Comparison of ENCODE assay signal across 8 mouse cellular contexts in the genomic region with DNA sequence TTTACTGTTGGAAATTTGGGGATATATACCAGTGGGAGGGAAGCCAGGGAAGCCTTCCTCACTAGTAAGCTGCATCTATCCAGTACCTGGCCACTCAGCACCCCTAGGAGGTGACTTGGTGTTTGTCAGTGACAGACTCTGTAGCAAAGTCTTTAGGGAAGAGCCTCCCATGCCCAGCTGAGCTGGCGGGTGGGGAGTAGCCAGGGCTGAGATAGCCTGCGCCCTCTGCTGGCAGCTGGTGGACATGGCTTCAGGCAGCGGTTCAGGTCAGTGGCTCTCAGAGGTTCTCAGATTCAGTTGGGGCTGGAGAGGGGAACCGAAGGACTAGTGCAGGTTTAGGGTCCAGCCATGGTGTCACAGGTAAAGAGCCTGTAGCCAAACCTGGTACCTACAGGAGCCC. TPM values are rescaled to one million over a fixed set of nuclear protein-coding genes. Genes with fewer than 3 reads are reported as not detected.
DNase-seq lines count a peak whose midpoint lies in the region; ATAC-seq and TF ChIP-seq lines count a peak whose summit lies in the region.

No protein-coding gene starts in this region.

- H3K27me3 ChIP-seq in heart, adult 2 months (ENCODE audit: control insufficient read depth, insufficient read depth, low read length) = no peaks in the 10 kb centered on the region
- no peaks in the 10 kb centered on the region for H3K27me3 ChIP-seq in kidney, embryonic 14.5 days (ENCODE audit: control insufficient read depth, insufficient read depth, low read length)
- H3K27me3 ChIP-seq in neural tube, embryonic 15.5 days (replicated peaks) = no peaks in the 10 kb centered on the region
- H3K27me3 ChIP-seq in thymus, adult 2 months (ENCODE audit: control insufficient read depth, insufficient read depth, low read length) = no peaks in the 10 kb centered on the region

- no peak for TF ChIP-seq POLR2A in heart, adult 2 months (IDR thresholded peaks at IDR 0.05; ENCODE audit: insufficient read depth, low read depth, low read length)
- no peak for TF ChIP-seq POLR2A in thymus, adult 2 months (IDR thresholded peaks at IDR 0.05; ENCODE audit: control insufficient read depth, extremely low read depth, insufficient read depth, low read length, poor library complexity)

- DNase-seq in B cell, adult 2 months = peak; percentile 75 to 77
- peak; percentile 66 to 77 for DNase-seq in adrenal gland, adult 18-20 months (ENCODE audit: low spot score in 2 of 2)
- DNase-seq in embryo, embryonic 10 days (ENCODE audit: low spot score) = peak; percentile 90
- peak; percentile 68 to 77 for DNase-seq in heart, adult 2 months
- DNase-seq in lung, adult 18-20 months = peak; percentile 57 to 58
- peak; percentile 59 for DNase-seq in thymus, adult 2 months

- H3K36me3 ChIP-seq in heart, adult 2 months (ENCODE audit: control insufficient read depth, insufficient read depth, low read length) = peaks cover 3% of the 10 kb centered on the region
- peaks cover 20% of the 10 kb centered on the region; the same call in 1 of the 2 replicates for H3K36me3 ChIP-seq in kidney, embryonic 14.5 days (ENCODE audit: control insufficient read depth, insufficient read depth, low read length)
- peaks cover 35% of the 10 kb centered on the region for H3K36me3 ChIP-seq in neural tube, embryonic 15.5 days
- H3K36me3 ChIP-seq in thymus, adult 2 months (ENCODE audit: control insufficient read depth, insufficient read depth, low read length) = peaks cover 13% of the 10 kb centered on the region

- no peaks in the 10 kb centered on the region for H3K9me3 ChIP-seq in kidney, embryonic 14.5 days (ENCODE audit: control insufficient read depth, low read length)
- no peaks in the 10 kb centered on the region for H3K9me3 ChIP-seq in neural tube, embryonic 15.5 days (replicated peaks)

- no peak overlapping the region for H3K4me3 ChIP-seq in heart, adult 2 months
- H3K4me3 ChIP-seq in kidney, embryonic 14.5 days (ENCODE audit: low read length) = no peak overlapping the region
- no peak overlapping the region for H3K4me3 ChIP-seq in neural tube, embryonic 15.5 days (replicated peaks)
- H3K4me3 ChIP-seq in thymus, adult 2 months (ENCODE audit: control insufficient read depth, insufficient read depth, low read length) = no peak overlapping the region

- H3K79me2 ChIP-seq in heart, adult 2 months (replicated peaks; ENCODE audit: control insufficient read depth, insufficient read depth, low read length) = no peaks in the 10 kb centered on the region

- H3K27ac ChIP-seq in heart, adult 2 months = no peak overlapping the region
- no peak overlapping the region for H3K27ac ChIP-seq in kidney, embryonic 14.5 days (ENCODE audit: low read depth, low read length)
- H3K27ac ChIP-seq in neural tube, embryonic 15.5 days (replicated peaks) = 0 out of 2 replicates have a peak overlapping the region, but pooled peaks have one; percentile 6
- no peak overlapping the region for H3K27ac ChIP-seq in thymus, adult 2 months (ENCODE audit: control insufficient read depth, insufficient read depth, low read length)

- peaks cover 7% of the 10 kb centered on the region for H3K4me1 ChIP-seq in heart, adult 2 months (ENCODE audit: control insufficient read depth, insufficient read depth, low read length)
- H3K4me1 ChIP-seq in kidney, embryonic 14.5 days (ENCODE audit: control insufficient read depth, insufficient read depth, low read length) = 0 out of 2 replicates have a peak, but pooled peaks cover 8% of the 10 kb centered on the region
- peaks cover 16% of the 10 kb centered on the region for H3K4me1 ChIP-seq in neural tube, embryonic 15.5 days
- H3K4me1 ChIP-seq in thymus, adult 2 months (replicated peaks; ENCODE audit: control insufficient read depth, insufficient read depth, low read length) = peaks cover 24% of the 10 kb centered on the region

- intact Hi-C loops in heart, adult 2 months (cut with DNase I) = loop anchor here (1.0 kb wide), 1 partner anchor 256 kb away; no protein-coding TSS in a partner anchor

- no peak; the same call in 1 of the 2 replicates for TF ChIP-seq CTCF in heart, adult 2 months (IDR thresholded peaks at IDR 0.05)
- peak; percentile 98 for TF ChIP-seq CTCF in thymus, adult 2 months (IDR thresholded peaks at IDR 0.05; ENCODE audit: borderline replicate concordance, control insufficient read depth, extremely low read depth, insufficient read depth, low read length, poor library complexity)

- H3K4me2 ChIP-seq in kidney, embryonic 14.5 days (replicated peaks; ENCODE audit: low read depth, low read length) = no peak overlapping the region
- no peak overlapping the region for H3K4me2 ChIP-seq in neural tube, embryonic 15.5 days

- TF ChIP-seq EP300 in heart, adult 2 months (IDR thresholded peaks at IDR 0.05; ENCODE audit: insufficient read depth, low read depth, low read length) = peak; percentile 50; the same call in 1 of the 2 replicates

- 7% methylated on average over 4 of the region's 4 CpGs for WGBS in heart, adult 2 months
- 10% methylated on average over 4 of the region's 4 CpGs for WGBS in kidney, embryonic 14.5 days
- WGBS in neural tube, embryonic 15.5 days = 7% methylated on average over 4 of the region's 4 CpGs
- 3% methylated on average over 4 of the region's 4 CpGs for WGBS in thymus, adult 2 months

- no peak overlapping the region for H3K9ac ChIP-seq in heart, adult 2 months (ENCODE audit: low read depth, low read length)
- H3K9ac ChIP-seq in kidney, embryonic 14.5 days (ENCODE audit: low read depth, low read length) = no peak overlapping the region
- no peak overlapping the region for H3K9ac ChIP-seq in neural tube, embryonic 15.5 days (replicated peaks)

- ATAC-seq in kidney, embryonic 14.5 days (ENCODE audit: low FRiP score, low TSS enrichment) = peak; percentile 63; the same call in 1 of the 2 replicates
- ATAC-seq in neural tube, embryonic 15.5 days (ENCODE audit: low FRiP score) = peak; percentile 63; the same call in 1 of the 2 replicates

RNA-seq across cellular contexts. Expression of gene Ldlrap1, which starts 31.4 kb away (rescaled TPM):
- 10 to 100 TPM; 41.8 to 53.9 TPM for total RNA-seq in adrenal gland, adult 18-20 months (2021)
- 10 to 100 TPM; 11.5 to 12.6 TPM for total RNA-seq in heart, adult 2 months (2021)
- 12.4 and 14.1 TPM in 2 replicates for polyA plus RNA-seq in heart, adult 2 months (2012; rRNA removed)
- 10.7 and 19.9 TPM in 2 replicates for polyA plus RNA-seq in kidney, embryonic 14.5 days (2014; fragmentation: Nextera tagmentation; extraction: Ambion mirVana)
- 2.4 and 7.9 TPM in 2 replicates for polyA plus RNA-seq in neural tube, embryonic 15.5 days (2015; fragmentation: Nextera tagmentation; extraction: Ambion mirVana)
- polyA plus RNA-seq in thymus, adult 2 months (2012; rRNA removed) = 25.3 and 26.0 TPM in 2 replicates

RNA-seq across cellular contexts. Expression of gene Maco1, which starts 53.9 kb away (rescaled TPM):
- total RNA-seq in adrenal gland, adult 18-20 months (2021) = 10 to 100 TPM; 33.5 to 36.0 TPM
- total RNA-seq in heart, adult 2 months (2021) = 10 to 100 TPM; 16.9 to 23.4 TPM
- 5.5 and 9.2 TPM in 2 replicates for polyA plus RNA-seq in heart, adult 2 months (2012; rRNA removed)
- 40.8 and 43.5 TPM in 2 replicates for polyA plus RNA-seq in kidney, embryonic 14.5 days (2014; fragmentation: Nextera tagmentation; extraction: Ambion mirVana)
- polyA plus RNA-seq in neural tube, embryonic 15.5 days (2015; fragmentation: Nextera tagmentation; extraction: Ambion mirVana) = 78.0 and 91.9 TPM in 2 replicates
- polyA plus RNA-seq in thymus, adult 2 months (2012; rRNA removed) = 12.0 and 15.0 TPM in 2 replicates
